Mouse (Mus musculus) neural tube, embryonic 13.5 days (tissue): ENCODE results near the gene Ercc6l2. TPM values are rescaled to one million over a fixed set of nuclear protein-coding genes. Genes with fewer than 3 reads are reported as not detected.
A peak's percentile ranks its signal among the peaks of the same experiment; 100 is the strongest.

ENCODE experiments used
- ATAC-seq: fragments of 200-750 bp; cut with Nextera tagmentation; 2 replicates; pipeline ENCODE4 v1.8.0; 2017; ENCODE audit warnings: low read depth, mild to moderate bottlenecking, moderate TSS enrichment, moderate library complexity
- H3K27ac ChIP-seq: fragments of 300-500 bp; sonication (generic); replicated peaks from 2 replicates; pipeline ENCODE4 v1.5.1; 2015; ENCODE audit warnings: moderate library complexity, mild to moderate bottlenecking, inconsistent platforms
- H3K27me3 ChIP-seq: fragments of 300-500 bp; sonication (generic); 2 replicates; pipeline ENCODE4 v1.6.1; 2015; ENCODE audit warnings: mild to moderate bottlenecking, inconsistent platforms
- H3K36me3 ChIP-seq: fragments of 300-500 bp; sonication (generic); 2 replicates; pipeline ENCODE4 v1.6.1; 2015; ENCODE audit warnings: mild to moderate bottlenecking, inconsistent platforms
- H3K4me1 ChIP-seq: fragments of 300-500 bp; sonication (generic); replicated peaks from 2 replicates; pipeline ENCODE4 v1.6.1; 2015; ENCODE audit warnings: inconsistent platforms
- H3K4me2 ChIP-seq: fragments of 300-500 bp; sonication (generic); 2 replicates; pipeline ENCODE4 v1.6.1; 2015; ENCODE audit warnings: inconsistent platforms, mild to moderate bottlenecking, moderate library complexity
- H3K4me3 ChIP-seq: fragments of 300-500 bp; sonication (generic); 2 replicates; pipeline ENCODE4 v1.5.1; 2015; ENCODE audit warnings: mild to moderate bottlenecking, inconsistent platforms
- H3K9ac ChIP-seq: fragments of 300-500 bp; sonication (generic); 2 replicates; pipeline ENCODE4 v1.6.1; 2015; ENCODE audit warnings: moderate library complexity, mild to moderate bottlenecking, inconsistent platforms
- H3K9me3 ChIP-seq: fragments of 300-500 bp; sonication (generic); 2 replicates; pipeline ENCODE4 v1.6.1; 2016; ENCODE audit warnings: inconsistent platforms
- WGBS: fragments of 180-500 bp; shearing (Covaris S2); methylation state at CpG from one replicate; pipeline ENCODE4 v1.1.7; 2015; 5-methylcytosine and 5-hydroxymethylcytosine counted together
- polyA plus RNA-seq: library from polyadenylated mRNA; unstranded; fragments of >200 nt; fragmentation: Nextera tagmentation; extraction: Ambion mirVana; gene quantifications from 2 replicates; pipeline ENCODE4 v1.2.1, GENCODE M21; 2015

Ercc6l2 gene
- polyA plus RNA-seq, 1 experiment from 2014 or later, result 16.9 TPM

- Histone ChIP-seq H3K9me3 (no peaks in the 10 kb centered on the region), H3K4me1 (peaks cover 12% of the 10 kb centered on the region), H3K4me3 (no peak overlapping the region), H3K4me2 (no peak overlapping the region), H3K27me3 (peaks cover 15% of the 10 kb centered on the region; the same call in 1 of the 2 replicates), H3K9ac (no peak overlapping the region), H3K36me3 (no peaks in the 10 kb centered on the region), H3K27ac (no peak overlapping the region)
- peak; percentile 40; the same call in 1 of the 2 replicates for ATAC-seq
- WGBS, result 29% methylated on average over 13 of the region's 13 CpGs
Measured at GRCm38 (mm10) chr13:63944344-63945021, 129.4 kb downstream of the Ercc6l2 start.

Other genes with a start within 250 kb of the Ercc6l2 start
- gene Ptch1, start 241.6 kb upstream of the Ercc6l2 start, polyA plus RNA-seq, result 19.2 and 22.1 TPM in 2 replicates